14 mouse cellular contexts compared by ENCODE assay signal in the genomic region with DNA sequence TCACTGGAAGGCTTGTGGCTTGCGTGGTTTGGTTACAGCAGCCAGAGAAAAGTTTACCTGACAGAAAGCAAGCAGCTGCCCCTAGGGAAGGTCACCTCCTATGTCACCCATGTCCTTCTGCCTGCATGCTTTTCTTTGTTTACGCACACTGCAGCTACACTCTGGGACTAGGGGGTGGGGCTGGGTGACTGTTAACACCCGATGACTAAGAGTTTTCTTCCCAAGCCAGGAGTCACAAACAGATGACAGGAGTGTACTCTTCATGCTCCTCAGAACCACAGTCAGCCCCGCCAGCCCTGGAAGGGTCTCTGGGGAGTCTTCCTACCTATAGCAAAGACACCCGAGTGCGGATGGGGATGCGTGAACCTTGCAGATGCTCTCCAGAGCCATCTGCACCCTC.
DNase-seq lines count a peak whose midpoint lies in the region; ATAC-seq lines count a peak whose summit lies in the region.
"Had no signal": no experiment of that assay in that cellular context is flagged by ENCODE, and none has a peak within 500 bp of the region (broad histone marks: within the 10 kb centered on the region; RNA-seq: fewer than 3 reads in every experiment).

No protein-coding gene starts in this region.

- peak overlapping the region; percentile 60 for H3K27ac ChIP-seq in forebrain, embryonic 10.5 days
- no peak overlapping the region for H3K27ac ChIP-seq in forebrain, embryonic 15.5 days (replicated peaks)
- H3K27ac ChIP-seq in lung, embryonic 15.5 days: no peak overlapping the region

- no peaks in the 10 kb centered on the region for H3K36me3 ChIP-seq in forebrain, embryonic 10.5 days (replicated peaks)
- H3K36me3 ChIP-seq in forebrain, embryonic 15.5 days: no peaks in the 10 kb centered on the region
- H3K36me3 ChIP-seq in lung, embryonic 15.5 days: no peaks in the 10 kb centered on the region

- DNase-seq in forebrain, embryonic 10.5 days (ENCODE audit: extremely low spot score, low spot score): no peak
- DNase-seq in lung, postnatal 14 days: no peak
- DNase-seq in spleen, postnatal 4 days (ENCODE audit: low spot score in 2 of 2): no peak
- no peak for DNase-seq in spleen, adult 18-20 months
- DNase-seq: adrenal gland, postnatal 10 days; cerebellum, adult 11-12 months; lung, postnatal 36 days; right cerebral cortex, postnatal 25 days had no signal

- no peak for ATAC-seq in forebrain, embryonic 15.5 days (replicated peaks)
- ATAC-seq in lung, embryonic 15.5 days (ENCODE audit: borderline replicate concordance, extremely low read depth, low FRiP score, low TSS enrichment): 0 out of 2 replicates have a peak, but pooled peaks have one; percentile 24
- peak; percentile 54 for ATAC-seq in erythroblast, adult 5-6 weeks (replicated peaks; ENCODE audit: low FRiP score, poor library complexity, severe bottlenecking)
- 0 out of 2 replicates have a peak, but pooled peaks have one; percentile 50 for ATAC-seq in megakaryocyte progenitor cell, adult 5-6 weeks (replicated peaks; ENCODE audit: poor library complexity)
- ATAC-seq: inflammation-experienced regulatory T-cells, adult 6 months had no signal

- H3K4me2 ChIP-seq in forebrain, embryonic 15.5 days (replicated peaks): no peak overlapping the region
- H3K4me2 ChIP-seq in lung, embryonic 15.5 days: no peak overlapping the region

- H3K27me3 ChIP-seq in forebrain, embryonic 10.5 days (ENCODE audit: poor library complexity, severe bottlenecking): no peaks in the 10 kb centered on the region; the same call in 1 of the 2 replicates
- no peaks in the 10 kb centered on the region for H3K27me3 ChIP-seq in forebrain, embryonic 15.5 days
- no peaks in the 10 kb centered on the region for H3K27me3 ChIP-seq in lung, embryonic 15.5 days

- no peak overlapping the region for H3K9ac ChIP-seq in forebrain, embryonic 15.5 days (replicated peaks)
- H3K9ac ChIP-seq in lung, embryonic 15.5 days: no peak overlapping the region

- 72% methylated on average over 7 of the region's 7 CpGs for WGBS in forebrain, embryonic 10.5 days
- 78% methylated on average over 7 of the region's 7 CpGs for WGBS in forebrain, embryonic 15.5 days
- WGBS in lung, embryonic 15.5 days: 62% methylated on average over 7 of the region's 7 CpGs

- peaks cover 15% of the 10 kb centered on the region for H3K4me1 ChIP-seq in forebrain, embryonic 10.5 days
- H3K4me1 ChIP-seq in forebrain, embryonic 15.5 days: peaks cover 3% of the 10 kb centered on the region; the same call in 1 of the 2 replicates
- no peaks in the 10 kb centered on the region; the same call in 1 of the 2 replicates for H3K4me1 ChIP-seq in lung, embryonic 15.5 days

- no peaks in the 10 kb centered on the region for H3K9me3 ChIP-seq in forebrain, embryonic 10.5 days
- no peaks in the 10 kb centered on the region for H3K9me3 ChIP-seq in forebrain, embryonic 15.5 days
- no peaks in the 10 kb centered on the region for H3K9me3 ChIP-seq in lung, embryonic 15.5 days

- no peak overlapping the region for H3K4me3 ChIP-seq in forebrain, embryonic 10.5 days
- H3K4me3 ChIP-seq in forebrain, embryonic 15.5 days: no peak overlapping the region
- no peak overlapping the region for H3K4me3 ChIP-seq in lung, embryonic 15.5 days
- H3K4me3 ChIP-seq: myocyte had no signal
